In the genomic region with DNA sequence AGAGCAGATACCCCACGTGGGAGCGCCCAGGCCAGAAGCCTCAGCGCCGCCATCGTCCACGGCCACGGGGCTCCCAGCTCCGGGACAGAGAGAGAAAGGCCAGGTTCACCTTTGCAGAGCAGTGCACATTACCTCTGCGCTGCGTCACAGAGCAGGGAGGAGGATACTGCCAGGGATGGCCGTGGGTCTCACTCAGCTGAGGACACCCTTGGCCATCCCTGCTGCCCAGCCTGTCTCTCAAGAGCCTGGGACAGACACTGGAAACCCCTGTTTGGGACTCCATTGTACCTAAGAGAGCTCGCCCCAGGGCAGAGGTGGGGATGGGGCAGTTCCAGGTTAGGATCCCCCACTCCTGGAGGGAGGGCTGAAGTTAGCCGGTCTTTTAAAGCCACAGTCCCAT, we compare ENCODE assay signal across 10 mouse cellular contexts. TPM values are rescaled to one million over a fixed set of nuclear protein-coding genes. Genes with fewer than 3 reads are reported as not detected.
DNase-seq lines count a peak whose midpoint lies in the region; ATAC-seq and TF ChIP-seq lines count a peak whose summit lies in the region.
"Had no signal": no experiment of that assay in that cellular context is flagged by ENCODE, and none has a peak within 500 bp of the region (broad histone marks: within the 10 kb centered on the region; RNA-seq: fewer than 3 reads in every experiment).

TSS of gene Oxct2a (minus strand) at position 101 of the 400 bp plus-strand sequence.

- H3K27ac ChIP-seq in heart, embryonic 11.5 days (ENCODE audit: low read depth, low read length) = no peak within 1 kb of the TSS
- H3K27ac ChIP-seq in testis, adult 2 months (ENCODE audit: control insufficient read depth, insufficient read depth, low read depth, low read length) = no peak within 1 kb of the TSS
- no peak within 1 kb of the TSS for H3K27ac ChIP-seq in liver, embryonic 15.5 days (replicated peaks)

- TF ChIP-seq POLR2A in testis, adult 2 months (IDR thresholded peaks at IDR 0.05; ENCODE audit: control insufficient read depth, low read depth, low read length) = peak; percentile 43; the same call in 1 of the 2 replicates

- H3K4me1 ChIP-seq in heart, embryonic 11.5 days (ENCODE audit: control insufficient read depth, insufficient read depth, low read length) = peaks cover 3% of the 10 kb centered on the region; the same call in 1 of the 2 replicates
- H3K4me1 ChIP-seq in testis, adult 2 months (ENCODE audit: control insufficient read depth, insufficient read depth, low read length) = peaks cover 5% of the 10 kb centered on the region
- no peaks in the 10 kb centered on the region for H3K4me1 ChIP-seq in liver, embryonic 15.5 days (replicated peaks)

- no peaks in the 10 kb centered on the region for H3K36me3 ChIP-seq in heart, embryonic 11.5 days (ENCODE audit: control insufficient read depth, insufficient read depth, low read length)
- H3K36me3 ChIP-seq in testis, adult 2 months (ENCODE audit: control insufficient read depth, insufficient read depth, low read length) = no peaks in the 10 kb centered on the region
- H3K36me3 ChIP-seq in liver, embryonic 15.5 days (replicated peaks) = no peaks in the 10 kb centered on the region

- H3K27me3 ChIP-seq in heart, embryonic 11.5 days (ENCODE audit: control insufficient read depth, insufficient read depth, low read length) = peaks cover 17% of the 10 kb centered on the region
- no peaks in the 10 kb centered on the region for H3K27me3 ChIP-seq in testis, adult 2 months (ENCODE audit: control insufficient read depth, insufficient read depth, low read length)
- H3K27me3 ChIP-seq in liver, embryonic 15.5 days = peaks cover 28% of the 10 kb centered on the region

- peak within 1 kb of the TSS; percentile 23 for H3K4me3 ChIP-seq in heart, embryonic 11.5 days (ENCODE audit: low read depth, low read length)
- peak within 1 kb of the TSS; percentile 81 for H3K4me3 ChIP-seq in testis, adult 2 months (ENCODE audit: control insufficient read depth, low read depth, low read length)
- no peak within 1 kb of the TSS for H3K4me3 ChIP-seq in liver, embryonic 15.5 days (replicated peaks)

- WGBS in heart, embryonic 11.5 days (ENCODE audit: insufficient replicate concordance) = 12% methylated on average over 13 of the region's 13 CpGs
- 17% methylated on average over 13 of the region's 13 CpGs for WGBS in liver, embryonic 15.5 days (ENCODE audit: insufficient replicate concordance)

- no peak for DNase-seq in heart, postnatal 4 days
- DNase-seq in testis, postnatal 14 days (ENCODE audit: low spot score) = no peak
- no peak for DNase-seq in thymus, postnatal 36 days
- DNase-seq in left cerebral cortex, postnatal 10 days (ENCODE audit: extremely low spot score in 1 of 2, low spot score in 2 of 2) = no peak
- DNase-seq in gastrocnemius, postnatal 10 days = no peak
- DNase-seq: gastrocnemius, postnatal 14 days; lung, postnatal 10 days had no signal

- intact Hi-C loops in left cerebral cortex, postnatal 10 days (cut with DNase I) = no loop called here

- no peak for ATAC-seq in heart, embryonic 11.5 days (replicated peaks; ENCODE audit: insufficient number of reproducible peaks, low FRiP score, low TSS enrichment)
- ATAC-seq in liver, embryonic 15.5 days (ENCODE audit: insufficient read depth) = no peak

- TF ChIP-seq CTCF in testis, adult 2 months (IDR thresholded peaks at IDR 0.05; ENCODE audit: control insufficient read depth, insufficient read depth, insufficient replicate concordance, low read depth, low read length) = no peak

- H3K9me3 ChIP-seq in heart, embryonic 11.5 days (replicated peaks; ENCODE audit: control insufficient read depth, low read length) = no peaks in the 10 kb centered on the region
- no peaks in the 10 kb centered on the region for H3K9me3 ChIP-seq in liver, embryonic 15.5 days (replicated peaks)

- peak within 1 kb of the TSS; percentile 54 for H3K4me2 ChIP-seq in heart, embryonic 11.5 days
- 0 out of 2 replicates have a peak within 1 kb of the TSS, but pooled peaks have one; percentile 20 for H3K4me2 ChIP-seq in liver, embryonic 15.5 days

- no peak within 1 kb of the TSS for H3K9ac ChIP-seq in heart, embryonic 11.5 days (ENCODE audit: low read depth, low read length)
- H3K9ac ChIP-seq in liver, embryonic 15.5 days = no peak within 1 kb of the TSS

RNA-seq across cellular contexts. Expression of gene Oxct2a, which starts in this region (rescaled TPM):
- not detected in 2 replicates for polyA plus RNA-seq in heart, embryonic 11.5 days (2014; fragmentation: Nextera tagmentation; extraction: Ambion mirVana)
- total RNA-seq in heart, postnatal 4 days (2021) = not detected
- polyA plus RNA-seq in testis, adult 2 months (2012; rRNA removed) = 213 and 260 TPM in 2 replicates
- not detected in 2 replicates for polyA plus RNA-seq in liver, embryonic 15.5 days (2015; fragmentation: Nextera tagmentation; extraction: Ambion mirVana)
- total RNA-seq in left cerebral cortex, postnatal 10 days (2021) = not detected
- under 1 TPM in 1 of 2 experiments, not detected in 1; 0.34 TPM for total RNA-seq in gastrocnemius, postnatal 10 days (2021)

Comparison
In these comparisons a context has a peak if more than half of its experiments do, and no peak if none do; other contexts are left out.
1. RNA of gene Oxct2a (polyA plus RNA-seq): 213 to 260 TPM in testis, adult 2 months; not detected in heart, embryonic 11.5 days and not detected in liver, embryonic 15.5 days; every median in the first group is over 100 times any median in the second.